Mouse (Mus musculus) E14TG2a.4 (cell line): ENCODE results near the gene Atxn7.
"Not testable (repeated sequence)": the region's sequence is repeated elsewhere in the genome, so short reads cannot be mapped to it uniquely, and the experiment has no call there.

Experiments
- H3K27me3 ChIP-seq: 2 replicates; pipeline ENCODE4 v1.6.1; 2014; ENCODE audit warnings: low read length, control low read depth; ENCODE audit not compliant: insufficient read depth
- H3K36me3 ChIP-seq: 2 replicates; pipeline ENCODE4 v1.6.1; 2014; ENCODE audit warnings: low read length, control low read depth; ENCODE audit not compliant: insufficient read depth
- H3K4me1 ChIP-seq: replicated peaks from 2 replicates; pipeline ENCODE4 v1.6.1; 2014; ENCODE audit warnings: low read depth, low read length, control low read depth
- H3K4me3 ChIP-seq: replicated peaks from 2 replicates; pipeline ENCODE4 v1.5.1; 2014; ENCODE audit warnings: mild to moderate bottlenecking, low read length
- H3K9me3 ChIP-seq: 2 replicates; pipeline ENCODE4 v1.6.1; 2014; ENCODE audit warnings: low read length, control low read depth
- CTCF ChIP-seq: conservative IDR thresholded peaks from 2 replicates; pipeline ENCODE4 v1.5.1; 2014; ENCODE audit warnings: low read length
- NANOG ChIP-seq: IDR thresholded peaks from 2 replicates; pipeline ENCODE4 v1.6.1; 2014; ENCODE audit warnings: borderline replicate concordance, low read length, mixed read lengths
- POU5F1 ChIP-seq: IDR thresholded peaks from 2 replicates; pipeline ENCODE4 v1.6.1; 2014; ENCODE audit warnings: low read length, borderline replicate concordance

The Atxn7 gene

GRCm38 (mm10) chr14:14030621-14031020 lies 69.4 kb downstream of the Atxn7 start:
- peaks cover 10% of the 10 kb centered on the region for H3K4me1 ChIP-seq
- H3K4me3 ChIP-seq: no peak overlapping the region
- TF ChIP-seq CTCF: no peak
- no peak for TF ChIP-seq POU5F1
- TF ChIP-seq NANOG: no peak
- no peaks in the 10 kb centered on the region for H3K9me3 ChIP-seq
- no peaks in the 10 kb centered on the region for H3K27me3 ChIP-seq
- no peaks in the 10 kb centered on the region for H3K36me3 ChIP-seq

GRCm38 (mm10) chr14:14032842-14033241 lies 71.6 kb downstream of the Atxn7 start:
- no peaks in the 10 kb centered on the region for H3K27me3 ChIP-seq
- no peaks in the 10 kb centered on the region for H3K9me3 ChIP-seq
- H3K36me3 ChIP-seq: no peaks in the 10 kb centered on the region
- no peak for TF ChIP-seq CTCF
- no peak for TF ChIP-seq POU5F1
- no peak for TF ChIP-seq NANOG
- peaks cover 26% of the 10 kb centered on the region for H3K4me1 ChIP-seq
- no peak overlapping the region for H3K4me3 ChIP-seq

- Histone ChIP-seq H3K4me1 (peaks cover 30% of the 10 kb centered on the region), H3K27me3 (no peaks in the 10 kb centered on the region), H3K36me3 (no peaks in the 10 kb centered on the region), H3K4me3 (no peak overlapping the region), H3K9me3 (no peaks in the 10 kb centered on the region)
- TF ChIP-seq POU5F1 (no peak), NANOG (no peak), CTCF (no peak)
Observed at GRCm38 (mm10) chr14:14036352-14036751, 75.1 kb downstream of the Atxn7 start.

GRCm38 (mm10) chr14:14038233-14038632 lies 77.0 kb downstream of the Atxn7 start:
- Histone ChIP-seq H3K4me3 (no peak overlapping the region), H3K9me3 (no peaks in the 10 kb centered on the region), H3K36me3 (no peaks in the 10 kb centered on the region), H3K27me3 (no peaks in the 10 kb centered on the region), H3K4me1 (peaks cover 30% of the 10 kb centered on the region)
- TF ChIP-seq NANOG (no peak), POU5F1 (no peak)

GRCm38 (mm10) chr14:14042336-14042735 lies 81.1 kb downstream of the Atxn7 start:
- Histone ChIP-seq H3K4me1 (peaks cover 5% of the 10 kb centered on the region), H3K36me3 (no peaks in the 10 kb centered on the region), H3K9me3 (no peaks in the 10 kb centered on the region), H3K27me3 (no peaks in the 10 kb centered on the region), H3K4me3 (no peak overlapping the region)
- TF ChIP-seq CTCF: no peak
- TF ChIP-seq POU5F1: no peak
- no peak for TF ChIP-seq NANOG

- TF ChIP-seq CTCF (peak; percentile 54), NANOG (no peak), POU5F1 (no peak)
- H3K9me3 ChIP-seq: no peaks in the 10 kb centered on the region
- H3K36me3 ChIP-seq: no peaks in the 10 kb centered on the region
- H3K27me3 ChIP-seq: no peaks in the 10 kb centered on the region
- no peak overlapping the region for H3K4me3 ChIP-seq
- peaks cover 6% of the 10 kb centered on the region for H3K4me1 ChIP-seq
Observed at GRCm38 (mm10) chr14:14054386-14054785, 93.1 kb downstream of the Atxn7 start.

GRCm38 (mm10) chr14:14059606-14060005 lies 98.4 kb downstream of the Atxn7 start:
- peaks cover 36% of the 10 kb centered on the region for H3K4me1 ChIP-seq
- TF ChIP-seq NANOG: peak; percentile 39; the same call in 1 of the 2 replicates
- not testable (repeated sequence) for H3K4me3 ChIP-seq, H3K36me3 ChIP-seq, H3K9me3 ChIP-seq, H3K27me3 ChIP-seq

- Histone ChIP-seq H3K9me3 (no peaks in the 10 kb centered on the region), H3K36me3 (no peaks in the 10 kb centered on the region), H3K4me1 (peaks cover 41% of the 10 kb centered on the region), H3K4me3 (peak overlapping the region; percentile 20; the same call in 1 of the 2 replicates), H3K27me3 (no peaks in the 10 kb centered on the region)
- TF ChIP-seq CTCF: no peak
- no peak; the same call in 1 of the 2 replicates for TF ChIP-seq NANOG
- TF ChIP-seq POU5F1: no peak
Observed at GRCm38 (mm10) chr14:14062531-14063245, 101.4 kb downstream of the Atxn7 start.

GRCm38 (mm10) chr14:14063382-14063781 lies 102.1 kb downstream of the Atxn7 start:
- no peaks in the 10 kb centered on the region for H3K36me3 ChIP-seq
- peaks cover 47% of the 10 kb centered on the region for H3K4me1 ChIP-seq
- no peaks in the 10 kb centered on the region for H3K9me3 ChIP-seq
- TF ChIP-seq CTCF (no peak), NANOG (no peak), POU5F1 (no peak)
- no peaks in the 10 kb centered on the region for H3K27me3 ChIP-seq
- peak overlapping the region; percentile 20; the same call in 1 of the 2 replicates for H3K4me3 ChIP-seq
